Mouse (Mus musculus) midbrain, embryonic 15.5 days (tissue): ENCODE measurements at regions not wholly inside any gene's neighbourhood (a gene's known extent, or its start where the extent isn't known, plus 50 kb on each side); places are given as distances from the start of the nearest gene placed in this dataset.

Source experiments
- ATAC-seq: fragments of 200-750 bp; cut with Nextera tagmentation; replicated peaks from 2 replicates; pipeline ENCODE4 v1.8.0; 2017; ENCODE audit warnings: moderate TSS enrichment
- H3K27ac ChIP-seq: fragments of 300-500 bp; sonication (generic); 2 replicates; pipeline ENCODE4 v1.5.1; 2015; ENCODE audit warnings: mild to moderate bottlenecking, inconsistent platforms
- H3K27me3 ChIP-seq: fragments of 300-500 bp; sonication (generic); replicated peaks from 2 replicates; pipeline ENCODE4 v1.6.1; 2015; ENCODE audit warnings: inconsistent platforms
- H3K36me3 ChIP-seq: fragments of 300-500 bp; sonication (generic); replicated peaks from 2 replicates; pipeline ENCODE4 v1.6.1; 2015; ENCODE audit warnings: inconsistent platforms
- H3K4me1 ChIP-seq: fragments of 300-500 bp; sonication (generic); 2 replicates; pipeline ENCODE4 v1.6.1; 2015; ENCODE audit warnings: inconsistent platforms
- H3K4me2 ChIP-seq: fragments of 300-500 bp; sonication (generic); 2 replicates; pipeline ENCODE4 v1.6.1; 2015; ENCODE audit warnings: inconsistent platforms, mild to moderate bottlenecking, moderate library complexity
- H3K4me3 ChIP-seq: fragments of 300-500 bp; sonication (generic); 2 replicates; pipeline ENCODE4 v1.5.1; 2015; ENCODE audit warnings: mild to moderate bottlenecking, inconsistent platforms
- H3K9ac ChIP-seq: fragments of 300-500 bp; sonication (generic); 2 replicates; pipeline ENCODE4 v1.6.1; 2015; ENCODE audit warnings: mild to moderate bottlenecking, inconsistent platforms
- H3K9me3 ChIP-seq: fragments of 300-500 bp; sonication (generic); 2 replicates; pipeline ENCODE4 v1.6.1; 2016; ENCODE audit warnings: inconsistent platforms
- WGBS: fragments of 180-500 bp; shearing (Covaris S2); methylation state at CpG from one replicate; pipeline ENCODE4 v1.1.7; 2015; ENCODE audit warnings: mixed read lengths; 5-methylcytosine and 5-hydroxymethylcytosine counted together

- ATAC-seq: no peak
Observed at GRCm38 (mm10) chr1:128672306-128672705, 80.2 kb upstream of the Cxcr4 start.

GRCm38 (mm10) chr1:128671495-128671894, 79.4 kb upstream of the Cxcr4 start:
- no peak overlapping the region for H3K4me3 ChIP-seq
- no peaks in the 10 kb centered on the region for H3K36me3 ChIP-seq
- H3K27me3 ChIP-seq: no peaks in the 10 kb centered on the region
- H3K9me3 ChIP-seq: no peaks in the 10 kb centered on the region
- H3K9ac ChIP-seq: no peak overlapping the region
- H3K4me1 ChIP-seq: peaks cover 5% of the 10 kb centered on the region; the same call in 1 of the 2 replicates
- no peak for ATAC-seq
- H3K4me2 ChIP-seq: no peak overlapping the region
- no peak overlapping the region for H3K27ac ChIP-seq
- 84% methylated on average over 3 of the region's 3 CpGs for WGBS

More at GRCm38 (mm10) chr1:128672306-128672705, 80.2 kb upstream of the Cxcr4 start:
- Histone ChIP-seq H3K4me3 (no peak overlapping the region), H3K27ac (no peak overlapping the region), H3K9me3 (no peaks in the 10 kb centered on the region), H3K36me3 (no peaks in the 10 kb centered on the region), H3K27me3 (no peaks in the 10 kb centered on the region), H3K4me2 (no peak overlapping the region), H3K9ac (no peak overlapping the region), H3K4me1 (peaks cover 5% of the 10 kb centered on the region; the same call in 1 of the 2 replicates)
- 90% methylated on average over 3 of the region's 3 CpGs for WGBS

GRCm38 (mm10) chr1:128671016-128671415, 78.9 kb upstream of the Cxcr4 start:
- Histone ChIP-seq H3K36me3 (no peaks in the 10 kb centered on the region), H3K4me2 (no peak overlapping the region), H3K27me3 (no peaks in the 10 kb centered on the region), H3K27ac (no peak overlapping the region), H3K4me3 (no peak overlapping the region), H3K9me3 (no peaks in the 10 kb centered on the region), H3K4me1 (peaks cover 5% of the 10 kb centered on the region; the same call in 1 of the 2 replicates), H3K9ac (no peak overlapping the region)
- WGBS: 69% methylated on average over 5 of the region's 5 CpGs
- no peak for ATAC-seq

- Histone ChIP-seq H3K27me3 (no peaks in the 10 kb centered on the region), H3K9me3 (no peaks in the 10 kb centered on the region), H3K9ac (no peak overlapping the region), H3K27ac (no peak overlapping the region; the same call in 1 of the 2 replicates), H3K36me3 (no peaks in the 10 kb centered on the region), H3K4me2 (no peak overlapping the region), H3K4me3 (no peak overlapping the region), H3K4me1 (peaks cover 5% of the 10 kb centered on the region; the same call in 1 of the 2 replicates)
- WGBS: 16% methylated on average over 2 of the region's 2 CpGs
- ATAC-seq: peak; percentile 48; the same call in 1 of the 2 replicates
Observed at GRCm38 (mm10) chr1:128669241-128669666, 77.2 kb upstream of the Cxcr4 start.

GRCm38 (mm10) chr1:128668718-128669117, 76.6 kb upstream of the Cxcr4 start:
- Histone ChIP-seq H3K27me3 (no peaks in the 10 kb centered on the region), H3K4me3 (no peak overlapping the region), H3K9me3 (no peaks in the 10 kb centered on the region), H3K9ac (no peak overlapping the region), H3K4me2 (no peak overlapping the region), H3K36me3 (no peaks in the 10 kb centered on the region), H3K4me1 (peaks cover 5% of the 10 kb centered on the region; the same call in 1 of the 2 replicates), H3K27ac (no peak overlapping the region; the same call in 1 of the 2 replicates)
- 76% methylated on average over 6 of the region's 6 CpGs for WGBS
- no peak for ATAC-seq

GRCm38 (mm10) chr1:128667121-128667762, 75.1 kb upstream of the Cxcr4 start:
- H3K27me3 ChIP-seq: no peaks in the 10 kb centered on the region
- peaks cover 5% of the 10 kb centered on the region; the same call in 1 of the 2 replicates for H3K4me1 ChIP-seq
- no peak overlapping the region for H3K4me3 ChIP-seq
- ATAC-seq: no peak
- no peaks in the 10 kb centered on the region for H3K9me3 ChIP-seq
- no peak overlapping the region for H3K4me2 ChIP-seq
- H3K9ac ChIP-seq: no peak overlapping the region
- whole genome bisulfite sequencing: 92% methylated on average over 4 of the region's 4 CpGs
- no peaks in the 10 kb centered on the region for H3K36me3 ChIP-seq
- H3K27ac ChIP-seq: no peak overlapping the region

- H3K9me3 ChIP-seq: no peaks in the 10 kb centered on the region
- H3K4me1 ChIP-seq: no peaks in the 10 kb centered on the region
- no peak overlapping the region for H3K9ac ChIP-seq
- no peaks in the 10 kb centered on the region for H3K27me3 ChIP-seq
- no peak overlapping the region for H3K4me2 ChIP-seq
- 93% methylated on average over 2 of the region's 2 CpGs for WGBS
- no peak for ATAC-seq
- no peak overlapping the region for H3K4me3 ChIP-seq
- no peaks in the 10 kb centered on the region for H3K36me3 ChIP-seq
- no peak overlapping the region for H3K27ac ChIP-seq
Observed at GRCm38 (mm10) chr1:128663207-128663606, 71.1 kb upstream of the Cxcr4 start.

- Histone ChIP-seq H3K4me3 (no peak overlapping the region), H3K27ac (no peak overlapping the region), H3K27me3 (no peaks in the 10 kb centered on the region), H3K9me3 (no peaks in the 10 kb centered on the region), H3K4me2 (no peak overlapping the region), H3K36me3 (no peaks in the 10 kb centered on the region), H3K9ac (no peak overlapping the region), H3K4me1 (no peaks in the 10 kb centered on the region)
- WGBS: 57% methylated on average over 1 of the region's 1 CpGs
- no peak for ATAC-seq
Observed at GRCm38 (mm10) chr1:128659857-128660256, 67.8 kb upstream of the Cxcr4 start.

GRCm38 (mm10) chr1:128658802-128659201, 66.7 kb upstream of the Cxcr4 start:
- Histone ChIP-seq H3K4me1 (no peaks in the 10 kb centered on the region), H3K9ac (no peak overlapping the region), H3K27me3 (no peaks in the 10 kb centered on the region), H3K36me3 (no peaks in the 10 kb centered on the region), H3K4me3 (no peak overlapping the region), H3K27ac (no peak overlapping the region), H3K4me2 (no peak overlapping the region), H3K9me3 (no peaks in the 10 kb centered on the region)
- 73% methylated on average over 2 of the region's 2 CpGs for WGBS
- no peak for ATAC-seq

GRCm38 (mm10) chr1:128654099-128654862, 62.2 kb upstream of the Cxcr4 start:
- no peaks in the 10 kb centered on the region for H3K9me3 ChIP-seq
- H3K9ac ChIP-seq: no peak overlapping the region
- no peak overlapping the region for H3K4me3 ChIP-seq
- H3K36me3 ChIP-seq: no peaks in the 10 kb centered on the region
- no peaks in the 10 kb centered on the region for H3K27me3 ChIP-seq
- no peak for ATAC-seq
- H3K4me1 ChIP-seq: peaks cover 2% of the 10 kb centered on the region; the same call in 1 of the 2 replicates
- H3K27ac ChIP-seq: no peak overlapping the region
- WGBS: 70% methylated on average over 5 of the region's 5 CpGs
- H3K4me2 ChIP-seq: no peak overlapping the region

GRCm38 (mm10) chr1:128650596-128650995, 58.5 kb upstream of the Cxcr4 start:
- no peaks in the 10 kb centered on the region for H3K27me3 ChIP-seq
- H3K36me3 ChIP-seq: no peaks in the 10 kb centered on the region
- no peak for ATAC-seq
- H3K4me1 ChIP-seq: peaks cover 2% of the 10 kb centered on the region; the same call in 1 of the 2 replicates
- no peak overlapping the region for H3K9ac ChIP-seq
- WGBS: 90% methylated on average over 2 of the region's 2 CpGs
- no peak overlapping the region for H3K4me2 ChIP-seq
- no peaks in the 10 kb centered on the region for H3K9me3 ChIP-seq
- no peak overlapping the region for H3K4me3 ChIP-seq
- no peak overlapping the region for H3K27ac ChIP-seq

GRCm38 (mm10) chr1:128649490-128650178, 57.5 kb upstream of the Cxcr4 start:
- Histone ChIP-seq H3K36me3 (no peaks in the 10 kb centered on the region), H3K9me3 (no peaks in the 10 kb centered on the region), H3K4me3 (no peak overlapping the region), H3K27ac (no peak overlapping the region; the same call in 1 of the 2 replicates), H3K9ac (no peak overlapping the region), H3K4me1 (peaks cover 2% of the 10 kb centered on the region; the same call in 1 of the 2 replicates), H3K4me2 (no peak overlapping the region), H3K27me3 (no peaks in the 10 kb centered on the region)
- 13% methylated on average over 13 of the region's 13 CpGs for WGBS
- ATAC-seq: peak; percentile 70
